Mouse (Mus musculus) kidney, postnatal 0 days (tissue): Measurements from ENCODE around the gene 2700049A03Rik. TPM values are rescaled to one million over a fixed set of nuclear protein-coding genes. Genes with fewer than 3 reads are reported as not detected.

Experiments
- ATAC-seq: fragments of 200-750 bp; cut with Nextera tagmentation; replicated peaks from 2 replicates; pipeline ENCODE4 v1.8.0; 2017; ENCODE audit warnings: low read depth, moderate number of reproducible peaks, moderate TSS enrichment, moderate library complexity; ENCODE audit not compliant: low FRiP score
- DNase-seq: peaks from one replicate; pipeline ENCODE4 v3.0.0-alpha.2; 2016; ENCODE audit warnings: low spot score
- H3K27ac ChIP-seq: fragments of 300-500 bp; sonication (generic); 2 replicates; pipeline ENCODE4 v1.5.1; 2014; ENCODE audit warnings: mild to moderate bottlenecking
- H3K27me3 ChIP-seq: fragments of 300-500 bp; sonication (generic); 2 replicates; pipeline ENCODE4 v1.6.1; 2014; ENCODE audit warnings: low read length, mixed read lengths; ENCODE audit not compliant: insufficient read depth
- H3K36me3 ChIP-seq: fragments of 300-500 bp; sonication (generic); 2 replicates; pipeline ENCODE4 v1.6.1; 2014; ENCODE audit warnings: low read length, mixed read lengths; ENCODE audit not compliant: insufficient read depth
- H3K4me1 ChIP-seq: fragments of 300-500 bp; sonication (generic); replicated peaks from 2 replicates; pipeline ENCODE4 v1.6.1; 2014; ENCODE audit warnings: antibody characterized with exemption, low read length, mixed read lengths; ENCODE audit not compliant: insufficient read depth
- H3K4me2 ChIP-seq: fragments of 300-500 bp; sonication (generic); 2 replicates; pipeline ENCODE4 v1.6.1; 2014; ENCODE audit warnings: mild to moderate bottlenecking, low read length, moderate library complexity, mixed read lengths
- H3K4me3 ChIP-seq: fragments of 300-500 bp; sonication (generic); replicated peaks from 2 replicates; pipeline ENCODE4 v1.5.1; 2014; ENCODE audit warnings: low read depth, low read length
- H3K9ac ChIP-seq: fragments of 300-500 bp; sonication (generic); 2 replicates; pipeline ENCODE4 v1.6.1; 2014; ENCODE audit warnings: low read depth, low read length
- H3K9me3 ChIP-seq: fragments of 300-500 bp; sonication (generic); replicated peaks from 2 replicates; pipeline ENCODE4 v1.6.1; 2016; ENCODE audit warnings: low read length, inconsistent platforms, mixed read lengths
- CTCF ChIP-seq: IDR thresholded peaks from 2 replicates; pipeline ENCODE4 v1.5.1; 2016; ENCODE audit warnings: antibody characterized with exemption, low read depth, mild to moderate bottlenecking, moderate library complexity
- WGBS: fragments of 180-500 bp; shearing (Covaris S2); extraction: QIAGEN DNeasy Blood & Tissue Kit; methylation state at CpG from one replicate; pipeline ENCODE4 v1.1.7; 2014; 5-methylcytosine and 5-hydroxymethylcytosine counted together
- polyA plus RNA-seq: library from polyadenylated mRNA; unstranded; fragments of >200 nt; fragmentation: Nextera tagmentation; extraction: Ambion mirVana; gene quantifications from 2 replicates; pipeline ENCODE4 v1.2.1, GENCODE M21; 2015

Gene 2700049A03Rik
- polyA plus RNA-seq, 1 experiment from 2014 or later = 10.7 TPM

DNA sequence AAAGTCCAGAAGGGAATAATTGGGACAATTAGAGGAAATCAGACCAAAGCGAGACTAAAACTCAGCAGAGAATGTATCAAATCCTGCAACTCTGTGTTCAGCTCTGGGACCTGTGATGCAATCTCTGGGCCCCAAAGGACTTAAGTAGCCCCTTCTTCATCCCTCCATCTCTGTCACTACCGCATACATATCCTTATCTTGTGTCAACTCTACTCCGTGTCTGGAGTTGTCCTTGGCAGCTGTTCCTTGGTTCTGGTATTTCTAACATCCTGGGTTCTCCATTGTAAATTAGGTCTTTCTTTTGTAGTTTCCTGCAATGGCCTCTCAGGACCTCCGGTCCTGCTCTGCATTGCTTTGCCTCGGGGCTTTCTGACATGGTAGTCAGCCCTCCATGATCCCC, 65.1 kb downstream of the 2700049A03Rik start:
- no peak for ATAC-seq
- 0 out of 2 replicates have a peak, but pooled peaks cover 4% of the 10 kb centered on the region for H3K36me3 ChIP-seq

GRCm38 (mm10) chr12:71204303-71204702, 67.7 kb downstream of the 2700049A03Rik start:
- 43% methylated on average over 3 of the region's 3 CpGs for WGBS
- no peaks in the 10 kb centered on the region for H3K9me3 ChIP-seq
- no peak overlapping the region for H3K9ac ChIP-seq
- peak; percentile 69 for DNase-seq
- no peak overlapping the region for H3K4me2 ChIP-seq
- H3K27me3 ChIP-seq = no peaks in the 10 kb centered on the region
- no peak overlapping the region for H3K4me3 ChIP-seq
- peak; percentile 54 for TF ChIP-seq CTCF
- ATAC-seq = no peak
- 0 out of 2 replicates have a peak, but pooled peaks cover 4% of the 10 kb centered on the region for H3K36me3 ChIP-seq
- H3K27ac ChIP-seq = no peak overlapping the region
- H3K4me1 ChIP-seq = peaks cover 4% of the 10 kb centered on the region; the same call in 1 of the 2 replicates

More for the DNA sequence above, 65.1 kb downstream of the 2700049A03Rik start:
- H3K4me1 ChIP-seq = peaks cover 4% of the 10 kb centered on the region; the same call in 1 of the 2 replicates
- no peak overlapping the region for H3K4me2 ChIP-seq
- 58% methylated on average over 5 of the region's 5 CpGs for WGBS
- DNase-seq = peak; percentile 15
- no peaks in the 10 kb centered on the region for H3K9me3 ChIP-seq
- H3K27me3 ChIP-seq = no peaks in the 10 kb centered on the region
- no peak overlapping the region for H3K9ac ChIP-seq
- no peak for TF ChIP-seq CTCF
- no peak overlapping the region for H3K4me3 ChIP-seq
- H3K27ac ChIP-seq = 0 out of 2 replicates have a peak overlapping the region, but pooled peaks have one; percentile 48

DNA sequence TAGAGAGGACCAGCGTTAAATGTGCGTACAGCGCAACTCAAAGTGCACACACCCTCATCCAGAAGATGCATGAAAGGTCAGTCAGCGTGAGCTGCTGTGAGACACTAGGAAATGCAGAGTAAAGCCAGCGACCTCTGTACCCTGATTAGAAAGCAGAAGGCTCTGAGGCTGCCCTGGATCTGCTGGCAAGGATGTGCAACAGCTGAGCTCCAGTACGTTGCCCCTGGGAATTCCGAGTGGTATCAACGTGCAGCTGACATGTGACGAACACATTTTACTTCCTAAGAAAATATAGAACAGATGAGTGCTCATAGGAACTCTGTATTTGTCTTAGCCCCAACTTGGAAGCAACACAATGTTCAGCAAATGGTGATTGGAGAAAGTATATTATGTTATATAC, 80.5 kb downstream of the 2700049A03Rik start:
- H3K9me3 ChIP-seq = no peaks in the 10 kb centered on the region
- TF ChIP-seq CTCF = no peak
- no peaks in the 10 kb centered on the region for H3K4me1 ChIP-seq
- no peak overlapping the region for H3K4me2 ChIP-seq
- 75% methylated on average over 9 of the region's 9 CpGs for WGBS
- H3K9ac ChIP-seq = no peak overlapping the region
- peaks cover 18% of the 10 kb centered on the region for H3K36me3 ChIP-seq
- no peak overlapping the region for H3K27ac ChIP-seq
- DNase-seq = no peak
- H3K4me3 ChIP-seq = no peak overlapping the region
- H3K27me3 ChIP-seq = no peaks in the 10 kb centered on the region
- ATAC-seq = no peak

- H3K36me3 ChIP-seq = peaks cover 18% of the 10 kb centered on the region
- H3K27me3 ChIP-seq = no peaks in the 10 kb centered on the region
- no peak overlapping the region for H3K4me3 ChIP-seq
- no peak overlapping the region for H3K27ac ChIP-seq
- WGBS = 72% methylated on average over 6 of the region's 6 CpGs
- ATAC-seq = no peak
- H3K9ac ChIP-seq = no peak overlapping the region
- H3K9me3 ChIP-seq = no peaks in the 10 kb centered on the region
- no peaks in the 10 kb centered on the region for H3K4me1 ChIP-seq
- H3K4me2 ChIP-seq = no peak overlapping the region
- DNase-seq = peak; percentile 28
- TF ChIP-seq CTCF = no peak
Observed at GRCm38 (mm10) chr12:71217866-71218522, 81.3 kb downstream of the 2700049A03Rik start.

DNA sequence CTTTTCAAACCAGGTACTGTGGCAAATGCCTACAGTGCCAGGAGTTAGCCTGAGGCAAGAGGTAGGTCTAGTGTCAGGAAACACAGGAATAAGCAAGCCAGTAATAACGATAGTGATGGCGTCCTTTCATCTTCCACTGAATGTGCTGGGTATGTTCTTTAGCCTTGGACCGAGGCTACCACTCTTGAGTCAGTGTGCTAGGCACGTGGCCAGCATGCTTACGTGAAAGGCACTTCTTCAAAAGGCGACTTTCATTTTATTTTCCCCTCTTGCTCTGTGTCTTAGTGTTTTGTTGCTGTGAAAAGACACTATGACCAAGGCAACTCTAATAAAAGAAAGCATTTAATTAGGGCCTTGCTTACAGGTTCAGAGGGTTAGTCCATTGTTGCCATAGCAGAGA, 86.1 kb downstream of the 2700049A03Rik start:
- Histone ChIP-seq H3K4me2 (no peak overlapping the region), H3K9me3 (no peaks in the 10 kb centered on the region), H3K4me1 (no peaks in the 10 kb centered on the region), H3K27ac (no peak overlapping the region), H3K36me3 (peaks cover 17% of the 10 kb centered on the region), H3K4me3 (no peak overlapping the region), H3K9ac (no peak overlapping the region), H3K27me3 (no peaks in the 10 kb centered on the region)
- DNase-seq (no peak), ATAC-seq (no peak)
- no peak for TF ChIP-seq CTCF
- WGBS = 91% methylated on average over 6 of the region's 6 CpGs

DNA sequence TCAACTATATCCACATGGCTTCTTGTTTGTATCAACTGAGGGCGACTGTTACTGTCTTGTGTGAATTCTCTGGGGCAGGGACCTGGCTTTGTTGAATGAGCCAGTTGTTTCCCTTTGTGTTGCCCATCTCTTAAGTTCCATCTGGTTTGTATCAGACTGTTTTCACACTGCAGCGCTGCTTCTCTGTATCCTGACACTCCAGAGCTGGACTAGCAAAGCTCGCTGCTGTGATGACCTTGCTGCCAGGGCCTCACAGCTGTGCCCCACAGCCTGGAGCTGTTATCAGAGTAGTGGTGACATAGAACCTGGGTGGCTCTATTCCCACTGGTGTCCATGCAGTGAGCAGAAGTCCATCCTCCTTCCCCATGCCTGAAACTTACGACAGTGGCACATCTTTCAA, 91.1 kb downstream of the 2700049A03Rik start:
- Histone ChIP-seq H3K4me3 (no peak overlapping the region), H3K4me1 (no peaks in the 10 kb centered on the region), H3K36me3 (no peaks in the 10 kb centered on the region), H3K9me3 (no peaks in the 10 kb centered on the region), H3K27ac (no peak overlapping the region), H3K4me2 (no peak overlapping the region), H3K9ac (no peak overlapping the region), H3K27me3 (no peaks in the 10 kb centered on the region)
- DNase-seq (no peak), ATAC-seq (no peak)
- WGBS = 38% methylated on average over 4 of the region's 4 CpGs
- no peak for TF ChIP-seq CTCF
